Mouse (Mus musculus): ENCODE measurements around the gene Ftl1.
A peak's percentile ranks its signal among the peaks of the same experiment; 100 is the strongest.
"Not testable (repeated sequence)": the region's sequence is repeated elsewhere in the genome, so short reads cannot be mapped to it uniquely, and the experiment has no call there.

Ftl1 gene

DNA sequence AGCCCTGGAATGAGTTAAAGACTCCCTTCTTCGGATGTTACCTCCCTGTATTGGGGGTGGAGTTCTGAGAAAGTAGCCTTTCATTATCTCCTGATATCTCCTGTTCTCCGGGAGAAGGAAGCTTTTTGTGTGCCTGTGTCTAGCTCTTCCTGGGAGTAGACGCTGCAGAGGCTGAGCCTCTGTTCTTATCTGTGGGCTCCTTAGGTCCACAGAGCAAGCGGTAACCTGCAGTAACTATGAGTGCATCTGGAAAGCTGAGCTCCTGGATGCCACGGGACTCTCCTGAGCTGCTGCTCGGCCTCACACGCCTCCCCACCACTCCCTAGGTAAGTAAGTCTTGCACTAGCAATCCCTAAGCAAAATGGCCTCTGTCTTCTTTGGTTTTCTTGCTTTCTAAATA, 26.5 kb upstream of the Ftl1 start:
- Histone ChIP-seq H3K36me3 (ENCODE audit: control insufficient read depth, insufficient read depth, low read length, poor library complexity, severe bottlenecking) (no peaks in the 10 kb centered on the region), H3K27me3 (ENCODE audit: control insufficient read depth, insufficient read depth, low read length, poor library complexity, severe bottlenecking) (no peaks in the 10 kb centered on the region)
- DNase-seq (ENCODE audit: low read depth, low spot score): no peak

DNA sequence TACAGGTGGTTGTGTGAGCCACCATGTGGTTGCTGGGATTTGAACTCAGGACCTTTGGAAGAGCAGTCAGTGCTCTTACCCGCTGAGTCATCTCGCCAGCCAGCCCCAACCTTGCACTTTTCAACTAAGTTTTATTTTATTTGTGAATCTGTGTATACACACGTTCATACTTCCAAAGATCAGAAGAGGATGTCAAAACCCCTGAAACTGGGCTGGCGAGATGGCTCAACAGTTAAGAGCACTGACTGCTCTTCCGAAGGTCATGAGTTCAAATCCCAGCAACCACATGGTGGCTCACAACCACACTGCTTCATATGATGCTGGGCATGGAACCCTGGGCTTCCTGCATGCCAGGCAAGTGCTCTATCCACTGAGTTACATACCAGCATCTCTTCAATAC, 25.3 kb upstream of the Ftl1 start:
- H3K27me3 ChIP-seq (ENCODE audit: control insufficient read depth, insufficient read depth, low read length, poor library complexity, severe bottlenecking); DNase-seq (ENCODE audit: low read depth, low spot score); H3K36me3 ChIP-seq (ENCODE audit: control insufficient read depth, insufficient read depth, low read length, poor library complexity, severe bottlenecking): not testable (repeated sequence)

DNA sequence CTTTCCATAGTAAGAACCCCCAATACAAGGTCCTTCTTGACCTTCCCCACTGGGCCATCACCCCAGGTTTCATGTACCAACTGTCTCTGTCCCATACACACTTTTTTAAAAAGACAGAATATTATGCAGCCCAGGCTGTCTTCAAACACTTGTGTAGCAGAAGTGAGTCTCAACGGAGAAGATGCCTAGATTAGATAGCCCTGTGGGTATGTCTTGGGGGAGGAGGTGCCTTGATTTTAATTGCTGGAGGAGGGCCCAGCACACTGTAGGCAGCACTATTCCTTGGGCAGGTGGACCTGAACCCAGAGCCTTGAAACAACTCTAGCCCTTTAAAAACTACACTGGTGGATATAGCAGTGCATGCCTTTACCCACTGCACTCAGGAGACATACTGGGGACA, 22.5 kb upstream of the Ftl1 start:
- H3K27me3 ChIP-seq (ENCODE audit: control insufficient read depth, insufficient read depth, low read length, poor library complexity, severe bottlenecking): no peaks in the 10 kb centered on the region
- DNase-seq (ENCODE audit: low read depth, low spot score): no peak
- no peaks in the 10 kb centered on the region for H3K36me3 ChIP-seq (ENCODE audit: control insufficient read depth, insufficient read depth, low read length, poor library complexity, severe bottlenecking)

DNA sequence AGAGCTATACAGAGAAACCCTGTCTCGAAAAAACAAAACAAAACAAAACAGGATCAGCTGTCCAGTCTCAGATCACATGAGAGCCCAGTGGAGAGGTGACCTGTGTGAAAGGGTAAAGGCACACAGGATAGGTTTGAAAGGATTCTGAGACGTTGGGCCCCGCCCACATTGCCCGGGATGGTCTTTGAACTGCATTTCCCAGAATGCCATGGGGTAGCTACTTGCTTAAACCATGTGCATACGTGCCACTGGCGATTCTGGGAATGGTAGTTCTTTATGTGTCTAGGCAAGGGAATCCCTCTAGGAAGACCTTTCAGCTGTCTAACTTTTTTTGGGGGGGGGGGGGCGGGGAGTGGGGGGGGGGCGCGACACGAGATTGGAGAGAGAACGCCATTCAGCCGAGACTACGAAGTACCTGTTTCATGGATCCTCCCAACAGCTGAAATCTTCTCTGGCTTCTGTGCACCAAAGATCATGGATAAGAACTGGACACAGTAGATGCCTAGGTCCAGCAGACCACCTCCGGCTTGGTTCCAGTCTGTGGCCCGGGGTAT, 21.8 kb upstream of the Ftl1 start, which contains the start of gene Tulp2:
TSS of gene Tulp2 (plus strand) at position 504 of the 554 bp plus-strand sequence.
- no peaks in the 10 kb centered on the region for H3K36me3 ChIP-seq (ENCODE audit: control insufficient read depth, insufficient read depth, low read length, poor library complexity, severe bottlenecking)
- peak; percentile 64 for DNase-seq (ENCODE audit: low read depth, low spot score)
- no peaks in the 10 kb centered on the region for H3K27me3 ChIP-seq (ENCODE audit: control insufficient read depth, insufficient read depth, low read length, poor library complexity, severe bottlenecking)

DNA sequence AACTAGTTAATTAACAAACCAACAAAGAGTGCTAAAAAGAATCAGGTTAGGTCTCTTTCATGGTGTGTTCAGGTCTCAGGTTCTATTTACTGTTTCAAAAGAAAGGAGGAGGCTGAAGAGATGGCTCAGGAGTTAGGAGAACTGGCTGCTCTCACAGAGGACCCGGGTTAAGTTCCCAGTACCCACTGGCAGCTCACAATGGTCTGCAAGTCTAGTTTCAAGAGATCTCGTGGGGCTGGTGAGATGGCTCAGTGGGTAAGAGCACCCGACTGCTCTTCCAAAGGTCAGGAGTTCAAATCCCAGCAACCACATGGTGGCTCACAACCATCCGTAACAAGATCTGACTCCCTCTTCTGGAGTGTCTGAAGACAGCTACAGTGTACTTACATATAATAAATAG, 20.6 kb upstream of the Ftl1 start:
- DNase-seq (ENCODE audit: low read depth, low spot score); H3K36me3 ChIP-seq (ENCODE audit: control insufficient read depth, insufficient read depth, low read length, poor library complexity, severe bottlenecking); H3K27me3 ChIP-seq (ENCODE audit: control insufficient read depth, insufficient read depth, low read length, poor library complexity, severe bottlenecking): not testable (repeated sequence)

DNA sequence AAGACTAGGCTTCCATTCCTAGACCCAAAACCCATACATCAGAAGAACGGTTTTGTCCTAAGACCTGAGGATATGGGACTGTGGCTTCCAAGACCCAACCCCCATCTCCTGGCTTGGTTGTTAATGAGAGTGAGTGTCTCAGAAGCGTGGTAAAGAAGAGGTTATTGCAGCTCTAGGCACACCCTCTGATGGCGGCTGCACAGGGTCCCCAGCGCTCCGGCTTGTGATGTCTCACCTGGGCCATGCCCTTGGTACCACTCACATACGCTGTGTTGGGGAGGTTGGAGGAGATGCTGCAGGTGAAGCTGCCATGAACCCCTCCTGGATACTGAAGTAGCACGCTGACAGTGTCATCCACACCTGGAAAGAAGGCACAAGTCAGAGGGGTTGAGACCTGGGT, 19.1 kb upstream of the Ftl1 start:
- DNase-seq (ENCODE audit: low read depth, low spot score): no peak
- Histone ChIP-seq H3K27me3 (ENCODE audit: control insufficient read depth, insufficient read depth, low read length, poor library complexity, severe bottlenecking) (no peaks in the 10 kb centered on the region), H3K36me3 (ENCODE audit: control insufficient read depth, insufficient read depth, low read length, poor library complexity, severe bottlenecking) (no peaks in the 10 kb centered on the region)

DNA sequence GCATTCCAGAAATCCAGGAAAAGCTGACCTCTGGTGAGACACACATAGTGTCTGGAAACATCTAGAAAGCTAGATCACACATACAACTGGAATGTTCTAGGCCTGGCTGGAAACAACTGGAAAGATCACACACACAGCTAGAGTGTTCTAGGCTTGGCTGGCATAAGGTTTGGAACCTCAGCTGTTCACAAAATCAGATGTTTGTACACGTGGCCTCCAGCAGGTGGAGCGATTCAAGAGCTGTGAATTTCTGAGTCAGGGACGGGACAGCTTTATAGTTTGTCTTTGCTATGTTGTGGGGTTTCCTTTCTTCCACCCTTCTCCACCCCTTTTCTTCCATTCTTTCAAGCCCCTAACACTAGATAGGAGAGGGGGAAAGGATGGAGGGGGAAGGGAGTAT, 17.3 kb upstream of the Ftl1 start:
- H3K36me3 ChIP-seq (ENCODE audit: control insufficient read depth, insufficient read depth, low read length, poor library complexity, severe bottlenecking): no peaks in the 10 kb centered on the region
- no peaks in the 10 kb centered on the region for H3K27me3 ChIP-seq (ENCODE audit: control insufficient read depth, insufficient read depth, low read length, poor library complexity, severe bottlenecking)
- DNase-seq (ENCODE audit: low read depth, low spot score): peak; percentile 76

DNA sequence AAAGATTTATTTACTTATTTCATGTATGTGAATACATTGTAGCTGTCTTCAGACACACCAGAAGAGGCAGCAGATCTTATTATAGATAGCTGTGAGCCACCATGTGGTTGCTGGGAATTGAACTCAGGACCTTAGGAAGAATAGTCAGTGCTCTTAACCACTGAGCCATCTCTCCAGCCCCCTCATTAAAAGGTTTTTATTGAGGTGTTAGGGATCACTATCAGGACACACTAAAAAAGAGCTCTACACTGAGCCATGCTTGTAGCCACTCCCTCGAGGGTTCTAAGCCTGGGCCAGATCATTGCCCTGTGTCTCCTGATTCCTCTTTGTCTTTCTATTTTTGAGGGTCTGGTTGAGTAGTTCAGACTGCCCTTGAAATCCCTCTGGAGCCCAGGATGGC, 16.8 kb upstream of the Ftl1 start:
- H3K27me3 ChIP-seq (ENCODE audit: control insufficient read depth, insufficient read depth, low read length, poor library complexity, severe bottlenecking): no peaks in the 10 kb centered on the region
- no peak for DNase-seq (ENCODE audit: low read depth, low spot score)
- no peaks in the 10 kb centered on the region for H3K36me3 ChIP-seq (ENCODE audit: control insufficient read depth, insufficient read depth, low read length, poor library complexity, severe bottlenecking)

DNA sequence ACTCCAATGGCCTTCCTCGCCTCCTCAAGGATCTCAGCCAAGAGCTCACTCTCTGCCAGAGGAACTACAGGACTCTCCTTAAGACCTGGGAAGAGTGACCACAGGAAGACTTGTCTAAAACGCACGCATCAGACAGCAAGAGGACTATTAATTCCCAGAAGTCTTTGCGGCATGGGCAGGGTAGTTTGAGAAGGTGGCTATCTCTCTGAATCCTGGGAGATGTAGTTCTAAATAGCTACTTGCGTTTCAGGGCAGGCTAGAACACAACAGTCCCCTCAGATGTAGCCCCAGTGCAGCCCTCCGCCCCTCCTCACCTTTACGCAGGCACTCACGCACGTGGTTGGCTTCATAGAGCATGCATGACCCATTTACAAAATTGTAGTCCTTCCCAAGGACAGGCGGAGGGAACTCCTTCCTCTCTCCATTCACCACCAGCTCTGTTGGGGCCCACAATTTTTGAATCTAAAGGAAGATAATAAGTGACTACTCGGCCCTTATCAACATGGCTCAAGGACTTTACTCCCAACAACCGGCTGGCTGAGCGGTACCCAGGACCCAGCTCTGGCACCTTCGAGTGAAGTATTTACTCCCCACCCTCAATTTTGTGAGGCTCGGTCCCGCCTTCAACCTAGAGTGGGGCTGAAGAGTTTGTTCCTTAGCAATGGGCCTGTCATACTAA, 15.7 kb upstream of the Ftl1 start:
- DNase-seq (ENCODE audit: low read depth, low spot score): no peak
- Histone ChIP-seq H3K36me3 (ENCODE audit: control insufficient read depth, insufficient read depth, low read length, poor library complexity, severe bottlenecking) (no peaks in the 10 kb centered on the region), H3K27me3 (ENCODE audit: control insufficient read depth, insufficient read depth, low read length, poor library complexity, severe bottlenecking) (no peaks in the 10 kb centered on the region)

DNA sequence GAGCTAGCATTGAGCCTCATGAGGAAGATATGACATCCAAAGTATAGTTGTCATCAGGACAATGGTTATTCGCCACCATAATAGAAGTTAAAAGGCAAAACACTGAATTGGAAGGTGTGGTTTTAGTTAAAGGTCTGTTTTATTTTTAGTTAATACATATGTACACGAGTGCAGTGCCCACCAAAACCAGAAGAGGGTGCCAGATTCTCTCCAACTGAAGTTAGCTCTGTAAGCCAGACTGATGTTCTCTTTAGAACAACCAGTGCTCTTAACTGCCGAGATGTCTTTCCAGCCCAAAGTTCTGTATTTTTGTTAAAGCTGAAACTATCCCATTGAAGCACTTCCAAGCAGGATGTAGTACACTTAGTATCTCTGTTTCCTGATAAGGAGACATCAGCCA, 11.2 kb upstream of the Ftl1 start:
- Histone ChIP-seq H3K36me3 (ENCODE audit: control insufficient read depth, insufficient read depth, low read length, poor library complexity, severe bottlenecking) (no peaks in the 10 kb centered on the region), H3K27me3 (ENCODE audit: control insufficient read depth, insufficient read depth, low read length, poor library complexity, severe bottlenecking) (no peaks in the 10 kb centered on the region)
- peak; percentile 87 for DNase-seq (ENCODE audit: low read depth, low spot score)

DNA sequence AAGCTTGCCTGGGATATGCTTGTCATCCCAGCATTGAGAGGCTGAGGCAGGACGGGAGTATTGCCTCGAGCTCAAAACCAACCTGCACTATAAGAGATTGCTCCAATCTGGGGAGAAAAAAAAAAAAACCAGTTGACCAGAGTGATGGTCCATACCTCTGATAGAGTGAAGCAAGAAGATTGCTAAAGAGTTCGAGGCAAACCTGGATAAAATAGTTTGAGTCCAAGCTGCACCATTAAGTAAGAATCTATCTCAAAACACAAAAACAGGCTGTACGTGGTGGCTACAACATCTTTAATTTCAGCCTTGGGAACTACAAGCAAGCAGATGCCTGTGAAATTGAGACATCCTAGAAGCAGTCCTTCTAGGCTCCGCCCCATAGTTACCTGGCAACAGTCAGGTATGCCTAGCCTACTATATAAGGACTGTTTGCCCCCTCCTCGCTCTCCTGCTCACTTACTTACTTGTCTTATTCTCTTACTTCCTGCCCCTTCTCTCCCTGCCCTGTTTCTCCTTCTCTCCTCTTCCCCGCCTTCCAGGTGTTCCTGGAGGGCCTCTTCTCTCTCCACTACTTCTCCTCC, 7.5 kb upstream of the Ftl1 start:
- DNase-seq (ENCODE audit: low read depth, low spot score): no peak
- H3K36me3 ChIP-seq (ENCODE audit: control insufficient read depth, insufficient read depth, low read length, poor library complexity, severe bottlenecking): peaks cover 1% of the 10 kb centered on the region; the same call in 1 of the 2 replicates
- H3K27me3 ChIP-seq (ENCODE audit: control insufficient read depth, insufficient read depth, low read length, poor library complexity, severe bottlenecking): no peaks in the 10 kb centered on the region

DNA sequence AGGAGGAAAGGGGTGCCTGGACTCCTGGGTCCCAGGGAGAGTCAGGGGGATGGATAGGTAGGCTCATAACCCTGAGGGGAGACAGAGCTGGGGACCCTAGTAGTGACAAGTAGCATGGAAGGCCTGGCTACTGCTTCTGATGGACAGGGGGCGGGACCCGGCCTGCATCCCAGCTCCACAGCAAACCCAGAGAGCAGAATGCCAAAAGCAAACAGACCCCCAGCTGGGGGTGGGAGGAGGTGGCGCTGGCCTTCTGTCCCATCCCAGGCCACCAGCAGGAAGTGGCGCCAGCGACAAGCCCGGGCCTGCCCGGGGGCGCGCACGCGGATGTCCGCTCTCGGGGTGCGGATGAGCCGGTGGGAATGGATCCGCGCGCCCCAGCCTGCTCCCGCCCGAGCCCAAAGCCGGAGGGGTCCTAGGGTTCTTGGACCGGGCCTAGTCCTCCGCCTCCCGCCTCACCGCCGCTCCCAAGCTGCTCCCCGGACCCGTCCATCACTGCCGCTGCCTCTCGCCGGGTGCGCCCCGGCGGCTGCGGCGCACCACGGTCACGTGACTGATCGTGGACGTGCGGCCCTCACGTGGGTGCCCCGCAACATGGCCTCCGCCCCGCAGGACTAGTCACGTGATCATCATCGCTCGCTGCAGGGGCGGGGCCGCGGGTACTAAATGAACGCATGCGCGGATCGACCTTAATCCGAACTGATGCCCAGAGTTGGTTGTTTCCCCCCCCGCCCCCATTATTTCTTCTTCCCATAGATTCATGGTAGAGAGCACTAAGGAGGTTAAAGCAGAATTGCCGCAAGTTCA, 6.8 kb upstream of the Ftl1 start, which contains the start of gene Bax:
TSS of gene Bax (minus strand) at position 616 of the 807 bp plus-strand sequence.
- Histone ChIP-seq H3K36me3 (ENCODE audit: control insufficient read depth, insufficient read depth, low read length, poor library complexity, severe bottlenecking) (peaks cover 1% of the 10 kb centered on the region; the same call in 1 of the 2 replicates), H3K27me3 (ENCODE audit: control insufficient read depth, insufficient read depth, low read length, poor library complexity, severe bottlenecking) (no peaks in the 10 kb centered on the region)
- DNase-seq (ENCODE audit: low read depth, low spot score): peak; percentile 97

DNA sequence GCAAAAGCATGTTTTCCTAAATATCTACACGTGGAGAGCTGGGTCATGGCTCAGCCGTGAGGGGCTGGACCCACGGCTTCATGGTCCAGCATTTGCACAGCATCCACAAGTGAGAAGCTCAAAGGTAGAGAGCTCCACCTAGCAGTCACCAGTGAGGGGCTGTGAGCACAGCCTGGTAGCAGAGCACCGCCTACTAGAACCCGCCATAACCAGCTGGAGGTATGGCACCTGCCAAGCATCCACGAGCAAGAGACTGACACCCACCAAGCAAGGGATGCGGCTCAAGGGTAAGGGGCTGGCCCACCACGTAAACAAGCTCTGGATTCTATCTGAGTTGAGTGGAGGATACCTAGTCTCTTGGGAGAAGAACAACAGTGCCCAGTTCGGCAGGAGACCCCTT, 5.9 kb upstream of the Ftl1 start:
- Histone ChIP-seq H3K36me3 (ENCODE audit: control insufficient read depth, insufficient read depth, low read length, poor library complexity, severe bottlenecking) (peaks cover 1% of the 10 kb centered on the region; the same call in 1 of the 2 replicates), H3K27me3 (ENCODE audit: control insufficient read depth, insufficient read depth, low read length, poor library complexity, severe bottlenecking) (no peaks in the 10 kb centered on the region)
- DNase-seq (ENCODE audit: low read depth, low spot score): no peak

DNA sequence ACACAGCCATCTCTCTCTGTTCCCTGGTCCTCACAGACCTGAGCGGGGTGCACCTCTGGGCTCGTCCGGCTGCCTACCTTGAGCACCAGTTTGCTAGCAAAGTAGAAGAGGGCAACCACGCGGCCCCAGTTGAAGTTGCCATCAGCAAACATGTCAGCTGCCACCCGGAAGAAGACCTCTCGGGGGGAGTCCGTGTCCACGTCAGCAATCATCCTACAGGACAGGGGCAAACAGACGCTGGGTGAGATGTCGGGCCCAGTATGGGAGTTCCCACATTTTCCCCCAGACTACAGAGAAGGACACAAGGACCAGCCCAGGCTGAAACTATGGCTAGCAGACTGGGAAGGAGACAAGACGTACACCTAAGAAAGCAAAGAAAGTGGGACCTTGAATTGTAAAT, 5.4 kb upstream of the Ftl1 start:
- DNase-seq (ENCODE audit: low read depth, low spot score): no peak
- no peaks in the 10 kb centered on the region for H3K27me3 ChIP-seq (ENCODE audit: control insufficient read depth, insufficient read depth, low read length, poor library complexity, severe bottlenecking)
- peaks cover 1% of the 10 kb centered on the region; the same call in 1 of the 2 replicates for H3K36me3 ChIP-seq (ENCODE audit: control insufficient read depth, insufficient read depth, low read length, poor library complexity, severe bottlenecking)
